Mouse (Mus musculus) thymus, adult 2 months (tissue): ENCODE results near the gene Prpf19.

ENCODE experiments used
- CTCF ChIP-seq: fragments of 200-500 bp; IDR thresholded peaks from 2 replicates; pipeline ENCODE4 v1.5.1; 2012; ENCODE audit warnings: mild to moderate bottlenecking, control low read depth, low read length, moderate library complexity, borderline replicate concordance; ENCODE audit not compliant: control insufficient read depth, poor library complexity, insufficient read depth; ENCODE audit errors: extremely low read depth
- POLR2A ChIP-seq: fragments of 200-500 bp; IDR thresholded peaks from 2 replicates; pipeline ENCODE4 v1.6.1; 2012; ENCODE audit warnings: mild to moderate bottlenecking, low read length, control low read depth, moderate library complexity; ENCODE audit not compliant: control insufficient read depth, poor library complexity, insufficient read depth; ENCODE audit errors: extremely low read depth

DNA sequence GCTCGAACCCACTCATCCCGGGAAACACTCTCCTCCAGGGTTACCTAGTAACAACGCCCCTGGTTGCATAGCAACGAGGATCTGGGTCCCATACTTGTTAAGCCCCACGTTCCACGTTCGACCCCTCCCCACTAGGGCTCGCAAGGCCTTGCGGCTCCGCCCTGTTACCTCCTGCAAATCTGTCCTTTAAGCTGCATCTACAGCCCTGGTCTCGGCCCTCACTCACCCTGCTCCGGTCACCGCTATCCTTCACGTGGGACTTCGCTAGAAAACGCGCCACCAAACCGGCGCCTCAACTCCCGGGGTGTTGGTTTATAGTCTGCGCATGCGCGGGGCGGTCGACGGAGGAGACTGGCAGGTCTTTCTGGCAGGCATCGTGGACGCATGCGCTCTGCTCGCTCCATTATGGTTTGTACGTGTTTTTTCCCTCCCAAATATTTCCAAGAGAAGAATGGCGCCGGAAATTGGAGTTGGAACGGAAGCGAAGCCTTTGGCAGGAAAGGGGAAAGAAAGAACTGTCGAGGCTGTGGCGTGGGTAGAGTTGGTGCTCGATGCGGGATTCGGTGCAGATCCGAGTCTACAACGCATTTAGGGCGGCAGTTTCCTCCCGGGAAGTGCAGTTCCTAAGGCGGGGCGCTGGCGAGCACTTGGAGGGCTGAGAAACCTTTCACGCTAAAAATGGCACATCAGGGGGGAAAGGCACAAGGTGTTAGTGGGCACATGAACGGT, 13.4 kb upstream of the Prpf19 start, which contains the start of gene Tmem109:
- TF ChIP-seq CTCF (peak; percentile 45; the same call in 1 of the 2 replicates), POLR2A (peak; percentile 62; the same call in 1 of the 2 replicates)
